Mouse (Mus musculus): ENCODE results near the gene Ece1.

GRCm38 (mm10) chr4:137892713-137893242, 30.7 kb downstream of the Ece1 start:
- TF ChIP-seq CTCF (conservative IDR thresholded peaks at IDR 0.05; ENCODE audit: low read length), result no peak
- no peak for TF ChIP-seq POU5F1 (IDR thresholded peaks at IDR 0.05; ENCODE audit: borderline replicate concordance, low read length)
- TF ChIP-seq NANOG (IDR thresholded peaks at IDR 0.05; ENCODE audit: borderline replicate concordance, low read length), result no peak
